Mouse (Mus musculus) intestine, embryonic 14.5 days (tissue): Measurements from ENCODE around the gene Ncbp3. TPM values are rescaled to one million over a fixed set of nuclear protein-coding genes. Genes with fewer than 3 reads are reported as not detected.

ENCODE experiments used
- ATAC-seq: fragments of 200-750 bp; cut with Nextera tagmentation; replicated peaks from 2 replicates; pipeline ENCODE4 v1.8.0; 2017; ENCODE audit warnings: low read depth, moderate number of reproducible peaks, moderate TSS enrichment, moderate library complexity; ENCODE audit not compliant: low FRiP score, low TSS enrichment
- DNase-seq: peaks from one replicate; pipeline ENCODE4 v3.0.0-alpha.2; 2018; ENCODE audit warnings: low spot score
- H3K27ac ChIP-seq: fragments of 300-500 bp; sonication (generic); 2 replicates; pipeline ENCODE4 v1.5.1; 2014; ENCODE audit warnings: low read depth, mild to moderate bottlenecking, control low read depth
- H3K27me3 ChIP-seq: fragments of 300-500 bp; sonication (generic); replicated peaks from 2 replicates; pipeline ENCODE4 v1.6.1; 2014; ENCODE audit warnings: low read length, control low read depth; ENCODE audit not compliant: control insufficient read depth, insufficient read depth
- H3K36me3 ChIP-seq: fragments of 300-500 bp; sonication (generic); 2 replicates; pipeline ENCODE4 v1.6.1; 2014; ENCODE audit warnings: low read length, control low read depth; ENCODE audit not compliant: control insufficient read depth, insufficient read depth
- H3K4me1 ChIP-seq: fragments of 300-500 bp; sonication (generic); replicated peaks from 2 replicates; pipeline ENCODE4 v1.6.1; 2014; ENCODE audit warnings: low read length, control low read depth, mixed read lengths; ENCODE audit not compliant: control insufficient read depth, insufficient read depth
- H3K4me2 ChIP-seq: fragments of 300-500 bp; sonication (generic); 2 replicates; pipeline ENCODE4 v1.6.1; 2014; ENCODE audit warnings: low read length
- H3K4me3 ChIP-seq: fragments of 300-500 bp; sonication (generic); 2 replicates; pipeline ENCODE4 v1.5.1; 2014; ENCODE audit warnings: low read depth, low read length, control low read depth, mixed read lengths
- H3K9ac ChIP-seq: fragments of 300-500 bp; sonication (generic); 2 replicates; pipeline ENCODE4 v1.6.1; 2014; ENCODE audit warnings: mild to moderate bottlenecking, low read length
- H3K9me3 ChIP-seq: fragments of 300-500 bp; sonication (generic); 2 replicates; pipeline ENCODE4 v1.6.1; 2016; ENCODE audit warnings: low read length, control low read depth; ENCODE audit not compliant: control insufficient read depth
- WGBS: fragments of 180-500 bp; shearing (Covaris S2); extraction: QIAGEN DNeasy Blood & Tissue Kit; methylation state at CpG from one replicate; pipeline ENCODE4 v1.1.7; 2014; 5-methylcytosine and 5-hydroxymethylcytosine counted together
- polyA plus RNA-seq: library from polyadenylated mRNA; unstranded; fragments of >200 nt; fragmentation: Nextera tagmentation; extraction: Ambion mirVana; gene quantifications from 2 replicates; pipeline ENCODE4 v1.2.1, GENCODE M21; 2014

Gene Ncbp3
- 10.0 and 11.9 TPM in 2 replicates for polyA plus RNA-seq

GRCm38 (mm10) chr11:73047542-73047996 lies at the start of gene Ncbp3:
Gene Ncbp3, plus strand, starts transcription at chr11:73047783.
- peak within 1 kb of the TSS; percentile 89 for H3K9ac ChIP-seq
- WGBS: under 1% methylated on average over 39 of the region's 39 CpGs
- H3K4me1 ChIP-seq: peaks cover 8% of the 10 kb centered on the region
- no peaks in the 10 kb centered on the region for H3K9me3 ChIP-seq
- H3K36me3 ChIP-seq: peaks cover 24% of the 10 kb centered on the region
- peak within 1 kb of the TSS; percentile 83 for H3K27ac ChIP-seq
- ATAC-seq (peak; percentile 97), DNase-seq (peak; percentile 98)
- no peaks in the 10 kb centered on the region for H3K27me3 ChIP-seq
- peak within 1 kb of the TSS; percentile 97 for H3K4me3 ChIP-seq
- H3K4me2 ChIP-seq: peak within 1 kb of the TSS; percentile 79

GRCm38 (mm10) chr11:72998771-72999170 lies 48.8 kb upstream of the Ncbp3 start, which contains the start of gene P2rx1:
Gene P2rx1, plus strand, starts transcription at chr11:72999103.
- 27% methylated on average over 8 of the region's 8 CpGs for WGBS
- H3K9me3 ChIP-seq: no peaks in the 10 kb centered on the region

GRCm38 (mm10) chr11:73001029-73001428 lies 46.6 kb upstream of the Ncbp3 start:
- Histone ChIP-seq H3K27ac (no peak overlapping the region), H3K4me2 (no peak overlapping the region), H3K36me3 (no peaks in the 10 kb centered on the region), H3K27me3 (no peaks in the 10 kb centered on the region), H3K9me3 (no peaks in the 10 kb centered on the region), H3K9ac (no peak overlapping the region), H3K4me3 (no peak overlapping the region), H3K4me1 (peaks cover 9% of the 10 kb centered on the region)
- 11% methylated on average over 6 of the region's 6 CpGs for WGBS
- DNase-seq (peak; percentile 77), ATAC-seq (0 out of 2 replicates have a peak, but pooled peaks have one; percentile 34)

More at GRCm38 (mm10) chr11:72998771-72999170, 48.8 kb upstream of the Ncbp3 start, which contains the start of gene P2rx1:
- H3K9ac ChIP-seq: no peak within 1 kb of the TSS
- no peak within 1 kb of the TSS for H3K4me3 ChIP-seq
- H3K27ac ChIP-seq: no peak within 1 kb of the TSS
- no peaks in the 10 kb centered on the region for H3K27me3 ChIP-seq
- no peak for DNase-seq
- no peak within 1 kb of the TSS for H3K4me2 ChIP-seq
- H3K36me3 ChIP-seq: no peaks in the 10 kb centered on the region
- H3K4me1 ChIP-seq: peaks cover 9% of the 10 kb centered on the region
- ATAC-seq: no peak

GRCm38 (mm10) chr11:73006377-73006776 lies 41.2 kb upstream of the Ncbp3 start:
- DNase-seq (peak; percentile 73), ATAC-seq (peak; percentile 54; the same call in 1 of the 2 replicates)
- WGBS: 8% methylated on average over 2 of the region's 2 CpGs

GRCm38 (mm10) chr11:73007113-73007512 lies 40.5 kb upstream of the Ncbp3 start:
- no peaks in the 10 kb centered on the region for H3K4me1 ChIP-seq
- no peaks in the 10 kb centered on the region for H3K36me3 ChIP-seq
- 85% methylated on average over 3 of the region's 3 CpGs for WGBS
- no peaks in the 10 kb centered on the region for H3K9me3 ChIP-seq
- no peak overlapping the region for H3K4me3 ChIP-seq
- H3K27me3 ChIP-seq: no peaks in the 10 kb centered on the region
- no peak overlapping the region for H3K9ac ChIP-seq
- ATAC-seq (no peak), DNase-seq (no peak)
- H3K27ac ChIP-seq: no peak overlapping the region
- H3K4me2 ChIP-seq: no peak overlapping the region

More at GRCm38 (mm10) chr11:73006377-73006776, 41.2 kb upstream of the Ncbp3 start:
- no peaks in the 10 kb centered on the region for H3K9me3 ChIP-seq
- H3K36me3 ChIP-seq: no peaks in the 10 kb centered on the region
- no peak overlapping the region for H3K4me2 ChIP-seq
- no peak overlapping the region for H3K4me3 ChIP-seq
- no peaks in the 10 kb centered on the region for H3K27me3 ChIP-seq
- H3K9ac ChIP-seq: no peak overlapping the region
- no peak overlapping the region for H3K27ac ChIP-seq
- no peaks in the 10 kb centered on the region for H3K4me1 ChIP-seq

GRCm38 (mm10) chr11:73007698-73008481 lies 39.7 kb upstream of the Ncbp3 start:
- Histone ChIP-seq H3K4me3 (no peak overlapping the region), H3K27me3 (no peaks in the 10 kb centered on the region), H3K9ac (no peak overlapping the region), H3K9me3 (no peaks in the 10 kb centered on the region), H3K4me1 (no peaks in the 10 kb centered on the region), H3K4me2 (no peak overlapping the region), H3K36me3 (no peaks in the 10 kb centered on the region), H3K27ac (no peak overlapping the region)
- 60% methylated on average over 11 of the region's 11 CpGs for WGBS
- no peak for ATAC-seq
- peak; percentile 75 for DNase-seq

GRCm38 (mm10) chr11:73008826-73009225 lies 38.8 kb upstream of the Ncbp3 start:
- ATAC-seq: no peak
- DNase-seq: no peak
- no peak overlapping the region for H3K4me3 ChIP-seq

GRCm38 (mm10) chr11:73009531-73010274 lies 37.9 kb upstream of the Ncbp3 start:
- H3K4me1 ChIP-seq: no peaks in the 10 kb centered on the region
- no peak overlapping the region for H3K4me2 ChIP-seq
- H3K36me3 ChIP-seq: no peaks in the 10 kb centered on the region
- H3K27ac ChIP-seq: no peak overlapping the region
- no peak overlapping the region for H3K4me3 ChIP-seq
- DNase-seq (no peak), ATAC-seq (no peak)
- H3K27me3 ChIP-seq: no peaks in the 10 kb centered on the region
- H3K9me3 ChIP-seq: no peaks in the 10 kb centered on the region
- no peak overlapping the region for H3K9ac ChIP-seq
- WGBS: 55% methylated on average over 13 of the region's 13 CpGs

More at GRCm38 (mm10) chr11:73008826-73009225, 38.8 kb upstream of the Ncbp3 start:
- no peaks in the 10 kb centered on the region for H3K27me3 ChIP-seq
- H3K9me3 ChIP-seq: no peaks in the 10 kb centered on the region
- no peaks in the 10 kb centered on the region for H3K4me1 ChIP-seq
- H3K9ac ChIP-seq: no peak overlapping the region
- 64% methylated on average over 2 of the region's 2 CpGs for WGBS
- H3K4me2 ChIP-seq: no peak overlapping the region
- H3K36me3 ChIP-seq: no peaks in the 10 kb centered on the region
- no peak overlapping the region for H3K27ac ChIP-seq
